Mouse (Mus musculus): ENCODE measurements at regions not wholly inside any gene's neighbourhood (a gene's known extent, or its start where the extent isn't known, plus 50 kb on each side); places are given as distances from the start of the nearest gene placed in this dataset.
A peak's percentile ranks its signal among the peaks of the same experiment; 100 is the strongest.

DNA sequence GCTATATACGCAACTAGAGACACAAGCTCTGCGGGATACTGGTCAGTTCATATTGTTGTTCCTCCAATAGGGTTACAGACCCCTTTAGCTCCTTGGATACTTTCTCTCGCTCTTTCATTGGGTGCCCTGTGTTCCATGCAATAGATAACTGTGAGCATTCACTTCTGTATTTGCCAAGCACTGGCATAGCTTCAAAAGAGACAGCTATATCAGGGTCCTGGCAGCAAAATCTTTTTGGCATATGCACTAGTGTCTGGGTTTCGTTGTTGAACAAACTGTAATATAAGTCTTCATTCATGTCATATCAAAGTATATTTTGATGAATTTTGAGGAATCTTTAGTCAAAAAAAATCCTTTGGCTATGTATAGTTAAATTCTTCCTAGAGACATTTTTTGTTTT lies 307.0 kb upstream of the Cdh7 start:
- Histone ChIP-seq H3K9ac (replicated peaks) (no peak overlapping the region), H3K9me3 (no peaks in the 10 kb centered on the region), H3K4me3 (no peak overlapping the region), H3K4me2 (replicated peaks) (no peak overlapping the region), H3K36me3 (no peaks in the 10 kb centered on the region), H3K4me1 (no peaks in the 10 kb centered on the region), H3K27ac (replicated peaks) (no peak overlapping the region), H3K27me3 (no peaks in the 10 kb centered on the region)
- 94% methylated on average over 4 of the region's 4 CpGs for WGBS
- ATAC-seq (ENCODE audit: low FRiP score, low read depth) = no peak

DNA sequence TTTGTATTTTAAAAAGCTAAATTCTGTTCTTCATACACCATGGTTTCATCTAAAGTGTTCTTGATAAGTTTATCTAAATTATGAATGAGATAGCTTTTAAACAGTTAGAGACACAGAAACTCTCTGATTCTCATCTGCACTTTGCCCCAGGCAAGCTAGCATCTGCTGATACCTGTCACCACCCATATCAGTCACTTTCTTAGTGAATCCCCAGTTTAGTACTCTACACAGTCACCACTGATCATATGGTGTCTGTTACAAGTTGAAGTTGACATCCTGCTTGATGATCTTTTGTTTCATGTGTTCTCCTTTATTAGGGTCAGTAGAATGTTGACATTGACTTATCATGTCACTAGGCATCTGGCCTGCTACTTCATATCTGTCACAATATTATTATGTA lies 259.8 kb upstream of the Cdh7 start:
- Histone ChIP-seq H3K4me1 (no peaks in the 10 kb centered on the region), H3K9ac (replicated peaks) (no peak overlapping the region), H3K27ac (replicated peaks) (no peak overlapping the region), H3K4me3 (no peak overlapping the region), H3K27me3 (no peaks in the 10 kb centered on the region), H3K4me2 (replicated peaks) (no peak overlapping the region), H3K36me3 (no peaks in the 10 kb centered on the region), H3K9me3 (no peaks in the 10 kb centered on the region)
- ATAC-seq (ENCODE audit: low FRiP score, low read depth) = peak; percentile 68; the same call in 1 of the 2 replicates

DNA sequence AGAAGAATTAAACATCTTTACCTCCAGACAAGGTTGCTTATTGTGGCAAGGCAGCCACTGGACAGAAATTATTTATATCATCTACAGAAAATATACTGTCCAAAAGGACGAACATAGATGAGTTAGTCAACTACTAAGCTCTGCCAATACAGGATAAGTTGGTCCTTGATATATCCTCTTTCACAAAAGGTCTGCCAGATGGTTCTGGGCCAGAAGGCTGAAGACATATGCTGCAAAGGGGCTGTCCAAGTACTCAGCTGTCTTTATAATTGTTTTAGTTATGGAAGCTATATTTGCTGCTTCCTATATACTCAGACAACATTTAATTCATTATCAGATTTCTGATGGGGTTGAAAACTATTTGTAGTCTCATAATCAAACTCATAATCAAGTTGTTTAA lies 246.2 kb upstream of the Cdh7 start:
- ATAC-seq (ENCODE audit: low FRiP score, low read depth) = no peak
- Histone ChIP-seq H3K4me2 (replicated peaks) (no peak overlapping the region), H3K27ac (replicated peaks) (no peak overlapping the region), H3K9ac (replicated peaks) (no peak overlapping the region), H3K36me3 (no peaks in the 10 kb centered on the region), H3K27me3 (no peaks in the 10 kb centered on the region), H3K9me3 (no peaks in the 10 kb centered on the region), H3K4me3 (no peak overlapping the region), H3K4me1 (no peaks in the 10 kb centered on the region)
- 86% methylated on average over 1 of the region's 1 CpGs for WGBS
